ENCODE assay signal across 7 mouse cellular contexts in genomic region chr12:82170461-82171279, GRCm38 (mm10). TPM values are rescaled to one million over a fixed set of nuclear protein-coding genes. Genes with fewer than 3 reads are reported as not detected.
DNase-seq lines count a peak whose midpoint lies in the region; ATAC-seq and TF ChIP-seq lines count a peak whose summit lies in the region.

No protein-coding gene starts in this region.

- intact Hi-C loops in left cerebral cortex, postnatal 36 days (cut with DNase I) = loop anchor here (5.0 to 10.0 kb wide), 4 partner anchors 57 to 297 kb away; no protein-coding TSS in a partner anchor

- peak overlapping the region; percentile 6; the same call in 1 of the 2 replicates for H3K27ac ChIP-seq in testis, adult 2 months (ENCODE audit: control insufficient read depth, insufficient read depth, low read depth, low read length)
- H3K27ac ChIP-seq in bone marrow macrophage, adult 2 months (ENCODE audit: insufficient read depth, low read depth, low read length) = no peak overlapping the region
- peak overlapping the region; percentile 97 for H3K27ac ChIP-seq in limb, embryonic 12.5 days

- peaks cover 7% of the 10 kb centered on the region for H3K4me1 ChIP-seq in testis, adult 2 months (ENCODE audit: control insufficient read depth, insufficient read depth, low read length)
- H3K4me1 ChIP-seq in bone marrow macrophage, adult 2 months (ENCODE audit: control insufficient read depth, insufficient read depth, low read length) = peaks cover 6% of the 10 kb centered on the region; the same call in 1 of the 2 replicates
- peaks cover 47% of the 10 kb centered on the region for H3K4me1 ChIP-seq in limb, embryonic 12.5 days (replicated peaks)

- under 1% methylated on average over 29 of the region's 29 CpGs for WGBS in limb, embryonic 12.5 days

- H3K9ac ChIP-seq in limb, embryonic 12.5 days (replicated peaks) = peak overlapping the region; percentile 94

- TF ChIP-seq CTCF in testis, adult 2 months (IDR thresholded peaks at IDR 0.05; ENCODE audit: control insufficient read depth, insufficient read depth, insufficient replicate concordance, low read depth, low read length) = no peak
- no peak for TF ChIP-seq CTCF in bone marrow macrophage, adult 2 months (IDR thresholded peaks at IDR 0.05; ENCODE audit: low read depth, low read length)

- TF ChIP-seq POLR2A in testis, adult 2 months (IDR thresholded peaks at IDR 0.05; ENCODE audit: control insufficient read depth, low read depth, low read length) = no peak
- TF ChIP-seq POLR2A in bone marrow macrophage, adult 2 months (IDR thresholded peaks at IDR 0.05; ENCODE audit: borderline replicate concordance, low read depth, low read length) = no peak

- DNase-seq in testis, postnatal 14 days (ENCODE audit: low spot score) = no peak
- peak; percentile 71 for DNase-seq in naive thymus-derived CD4-positive, alpha-beta T cell, adult 2 months (ENCODE audit: low read depth)
- DNase-seq in left cerebral cortex, postnatal 36 days (ENCODE audit: low spot score in 2 of 2) = no peak

- H3K27me3 ChIP-seq in testis, adult 2 months (ENCODE audit: control insufficient read depth, insufficient read depth, low read length) = no peaks in the 10 kb centered on the region
- no peaks in the 10 kb centered on the region for H3K27me3 ChIP-seq in limb, embryonic 12.5 days

- no peaks in the 10 kb centered on the region for H3K9me3 ChIP-seq in limb, embryonic 12.5 days

- H3K4me3 ChIP-seq in testis, adult 2 months (ENCODE audit: control insufficient read depth, low read depth, low read length) = peak overlapping the region; percentile 94
- H3K4me3 ChIP-seq in bone marrow macrophage, adult 2 months (ENCODE audit: insufficient read depth, low read length) = peak overlapping the region; percentile 90
- H3K4me3 ChIP-seq in limb, embryonic 12.5 days (replicated peaks) = peak overlapping the region; percentile 89

- peak overlapping the region; percentile 88 for H3K4me2 ChIP-seq in limb, embryonic 12.5 days

- ATAC-seq in granulocyte monocyte progenitor cell, adult 5-6 weeks (replicated peaks; ENCODE audit: poor library complexity, severe bottlenecking) = 0 out of 2 replicates have a peak, but pooled peaks have one; percentile 15
- no peak for ATAC-seq in limb, embryonic 12.5 days (ENCODE audit: insufficient number of reproducible peaks, insufficient read depth, low FRiP score, low TSS enrichment, low read depth)

- H3K36me3 ChIP-seq in testis, adult 2 months (ENCODE audit: control insufficient read depth, insufficient read depth, low read length) = no peaks in the 10 kb centered on the region
- H3K36me3 ChIP-seq in limb, embryonic 12.5 days = no peaks in the 10 kb centered on the region

RNA-seq across cellular contexts. Expression of gene Sipa1l1, which starts 1.6 kb away (rescaled TPM):
- 19.5 and 22.5 TPM in 2 replicates for polyA plus RNA-seq in testis, adult 2 months (2012; rRNA removed)
- polyA plus RNA-seq in bone marrow macrophage, adult 2 months (2012; ENCODE audit: insufficient read depth, insufficient read length, missing spikeins) = 16.7 and 17.2 TPM in 2 replicates
- total RNA-seq in granulocyte monocyte progenitor cell, adult 5-6 weeks (2014; fragmentation: Nextera tagmentation) = 37.1 and 43.1 TPM in 2 replicates
- total RNA-seq in granulocyte monocyte progenitor cell, adult 5-6 weeks (2017) = 26.6 and 30.9 TPM in 2 replicates
- polyA plus RNA-seq in limb, embryonic 12.5 days (2016; fragmentation: Nextera tagmentation; extraction: Ambion mirVana) = 33.1 and 35.7 TPM in 2 replicates
- 100 to 1,000 TPM; 242 to 306 TPM for total RNA-seq in left cerebral cortex, postnatal 36 days (2021)
